Mouse (Mus musculus) frontal cortex, adult (tissue): ENCODE results near the gene Dst.
A peak's percentile ranks its signal among the peaks of the same experiment; 100 is the strongest.

Experiments used
- ATAC-seq: cut with Nextera tagmentation; 2 replicates; pipeline ENCODE4 v1.9.2; 2017; ENCODE audit warnings: mild to moderate bottlenecking, moderate library complexity, mixed read lengths; ENCODE audit not compliant: low TSS enrichment

Gene Dst

GRCm38 (mm10) chr1:34127714-34128474 lies 219.9 kb downstream of the Dst start:
- no peak for ATAC-seq

- no peak for ATAC-seq
Observed at GRCm38 (mm10) chr1:34128796-34129195, 220.8 kb downstream of the Dst start.

- no peak for ATAC-seq
Observed at GRCm38 (mm10) chr1:34129691-34130090, 221.7 kb downstream of the Dst start.

GRCm38 (mm10) chr1:34130804-34131203 lies 222.8 kb downstream of the Dst start:
- ATAC-seq, result no peak

GRCm38 (mm10) chr1:34132875-34133274 lies 224.8 kb downstream of the Dst start:
- 0 out of 2 replicates have a peak, but pooled peaks have one; percentile 60 for ATAC-seq

GRCm38 (mm10) chr1:34135535-34135934 lies 227.5 kb downstream of the Dst start:
- ATAC-seq, result no peak

GRCm38 (mm10) chr1:34139191-34139853 lies 231.3 kb downstream of the Dst start:
- ATAC-seq, result peak; percentile 60

- peak; percentile 20; the same call in 1 of the 2 replicates for ATAC-seq
Observed at GRCm38 (mm10) chr1:34139871-34140471, 231.9 kb downstream of the Dst start.

- no peak for ATAC-seq
Observed at GRCm38 (mm10) chr1:34140686-34141085, 232.7 kb downstream of the Dst start.

- ATAC-seq, result peak; percentile 39
Observed at GRCm38 (mm10) chr1:34142951-34143580, 235.0 kb downstream of the Dst start.

GRCm38 (mm10) chr1:34144826-34145225 lies 236.8 kb downstream of the Dst start:
- ATAC-seq, result no peak

GRCm38 (mm10) chr1:34148039-34148438 lies 240.0 kb downstream of the Dst start:
- ATAC-seq, result no peak

- ATAC-seq, result peak; percentile 32; the same call in 1 of the 2 replicates
Observed at GRCm38 (mm10) chr1:34150416-34151093, 242.5 kb downstream of the Dst start.

- ATAC-seq, result no peak
Observed at GRCm38 (mm10) chr1:34152683-34153082, 244.7 kb downstream of the Dst start.

- ATAC-seq, result no peak
Observed at GRCm38 (mm10) chr1:34156058-34156457, 248.0 kb downstream of the Dst start.

GRCm38 (mm10) chr1:34157702-34158101 lies 249.7 kb downstream of the Dst start:
- no peak for ATAC-seq

- peak; percentile 10; the same call in 1 of the 2 replicates for ATAC-seq
Observed at GRCm38 (mm10) chr1:34158822-34159221, 250.8 kb downstream of the Dst start.

GRCm38 (mm10) chr1:34159898-34160297 lies 251.9 kb downstream of the Dst start:
- ATAC-seq, result no peak

- ATAC-seq, result peak; percentile 52
Observed at GRCm38 (mm10) chr1:34164616-34165295, 256.7 kb downstream of the Dst start.

- no peak for ATAC-seq
Observed at GRCm38 (mm10) chr1:34165926-34166325, 257.9 kb downstream of the Dst start.
